Comparison of ENCODE assay signal across 9 mouse cellular contexts in genomic region chr12:24097108-24097520, GRCm38 (mm10). TPM values are rescaled to one million over a fixed set of nuclear protein-coding genes. Genes with fewer than 3 reads are reported as not detected.
A peak's percentile ranks its signal among the peaks of the same experiment; 100 is the strongest.
DNase-seq lines count a peak whose midpoint lies in the region; ATAC-seq and TF ChIP-seq lines count a peak whose summit lies in the region.
"Not testable (repeated sequence)": the region's sequence is repeated elsewhere in the genome, so short reads cannot be mapped to it uniquely, and the experiment has no call there.
"Had no signal": no experiment of that assay in that cellular context is flagged by ENCODE, and none has a peak within 500 bp of the region (broad histone marks: within the 10 kb centered on the region; RNA-seq: fewer than 3 reads in every experiment).

Gene 9030624G23Rik, minus strand, starts transcription at chr12:24097246.

- H3K36me3 ChIP-seq in embryonic facial prominence, embryonic 13.5 days; intestine, embryonic 14.5 days (ENCODE audit: control insufficient read depth, insufficient read depth, low read length); liver, embryonic 16.5 days (ENCODE audit: control insufficient read depth, insufficient read depth); neural tube, embryonic 13.5 days; testis, adult 2 months (ENCODE audit: control insufficient read depth, insufficient read depth, low read length): not testable (repeated sequence)

- not testable (repeated sequence) for H3K4me1 ChIP-seq in embryonic facial prominence, embryonic 13.5 days; intestine, embryonic 14.5 days (replicated peaks; ENCODE audit: control insufficient read depth, insufficient read depth, low read length); liver, embryonic 16.5 days (ENCODE audit: control insufficient read depth, low read depth, low read length); neural tube, embryonic 13.5 days (replicated peaks); testis, adult 2 months (ENCODE audit: control insufficient read depth, insufficient read depth, low read length)

- H3K4me3 ChIP-seq in embryonic facial prominence, embryonic 13.5 days = peak within 1 kb of the TSS; percentile 53
- H3K4me3 ChIP-seq in intestine, embryonic 14.5 days (ENCODE audit: low read depth, low read length) = peak within 1 kb of the TSS; percentile 38
- peak within 1 kb of the TSS; percentile 40 for H3K4me3 ChIP-seq in liver, embryonic 16.5 days (ENCODE audit: low read depth, low read length)
- peak within 1 kb of the TSS; percentile 43 for H3K4me3 ChIP-seq in neural tube, embryonic 13.5 days
- H3K4me3 ChIP-seq in testis, adult 2 months (ENCODE audit: control insufficient read depth, low read depth, low read length) = peak within 1 kb of the TSS; percentile 75

- ATAC-seq in embryonic facial prominence, embryonic 13.5 days (ENCODE audit: insufficient number of reproducible peaks, insufficient read depth, low FRiP score, low TSS enrichment, low read depth); liver, embryonic 16.5 days (ENCODE audit: low read depth); neural tube, embryonic 13.5 days (ENCODE audit: low read depth): not testable (repeated sequence)
- ATAC-seq in intestine, embryonic 14.5 days (replicated peaks; ENCODE audit: low FRiP score, low TSS enrichment, low read depth) = peak; percentile 85

- peak within 1 kb of the TSS; percentile 50 for H3K4me2 ChIP-seq in embryonic facial prominence, embryonic 13.5 days
- peak within 1 kb of the TSS; percentile 22 for H3K4me2 ChIP-seq in intestine, embryonic 14.5 days (ENCODE audit: low read length)
- H3K4me2 ChIP-seq in liver, embryonic 16.5 days (ENCODE audit: low read depth, low read length) = peak within 1 kb of the TSS; percentile 36; the same call in 1 of the 2 replicates
- H3K4me2 ChIP-seq in neural tube, embryonic 13.5 days = peak within 1 kb of the TSS; percentile 48

- TF ChIP-seq POLR2A in testis, adult 2 months (IDR thresholded peaks at IDR 0.05; ENCODE audit: control insufficient read depth, low read depth, low read length) = not testable (repeated sequence)

- H3K9ac ChIP-seq in embryonic facial prominence, embryonic 13.5 days = peak within 1 kb of the TSS; percentile 66
- peak within 1 kb of the TSS; percentile 42 for H3K9ac ChIP-seq in intestine, embryonic 14.5 days (ENCODE audit: low read length)
- not testable (repeated sequence) for H3K9ac ChIP-seq in liver, embryonic 16.5 days (ENCODE audit: low read depth, low read length)
- peak within 1 kb of the TSS; percentile 57; the same call in 1 of the 2 replicates for H3K9ac ChIP-seq in neural tube, embryonic 13.5 days

- not testable (repeated sequence) for H3K9me3 ChIP-seq in embryonic facial prominence, embryonic 13.5 days; intestine, embryonic 14.5 days (ENCODE audit: control insufficient read depth, low read length); liver, embryonic 16.5 days (replicated peaks; ENCODE audit: control insufficient read depth, low read length); neural tube, embryonic 13.5 days

- under 1% methylated on average over 36 of the region's 39 CpGs for WGBS in embryonic facial prominence, embryonic 13.5 days
- WGBS in intestine, embryonic 14.5 days = 2% methylated on average over 31 of the region's 39 CpGs
- WGBS in liver, embryonic 16.5 days (ENCODE audit: insufficient replicate concordance) = 3% methylated on average over 24 of the region's 39 CpGs
- WGBS in neural tube, embryonic 13.5 days = 2% methylated on average over 31 of the region's 39 CpGs

- H3K27ac ChIP-seq in embryonic facial prominence, embryonic 13.5 days = peak within 1 kb of the TSS; percentile 62; the same call in 1 of the 2 replicates
- H3K27ac ChIP-seq in intestine, embryonic 14.5 days (ENCODE audit: low read depth); liver, embryonic 16.5 days (ENCODE audit: low read length); neural tube, embryonic 13.5 days (replicated peaks); testis, adult 2 months (ENCODE audit: control insufficient read depth, insufficient read depth, low read depth, low read length): not testable (repeated sequence)

- peak; percentile 57 for DNase-seq in Muller cell, postnatal 12 days (ENCODE audit: inconsistent ontology term)
- DNase-seq in heart, adult 18-20 months = peak; percentile 42 to 77
- peak; percentile 75 for DNase-seq in intestine, embryonic 14.5 days (ENCODE audit: low spot score)
- peak; percentile 27 to 48 for DNase-seq in layer of hippocampus, postnatal 10 days (ENCODE audit: low spot score in 2 of 2)

- not testable (repeated sequence) for H3K27me3 ChIP-seq in embryonic facial prominence, embryonic 13.5 days; intestine, embryonic 14.5 days (replicated peaks; ENCODE audit: control insufficient read depth, insufficient read depth, low read length); liver, embryonic 16.5 days (ENCODE audit: control insufficient read depth, insufficient read depth, low read depth, low read length); neural tube, embryonic 13.5 days; testis, adult 2 months (ENCODE audit: control insufficient read depth, insufficient read depth, low read length)

- not testable (repeated sequence) for TF ChIP-seq CTCF in testis, adult 2 months (IDR thresholded peaks at IDR 0.05; ENCODE audit: control insufficient read depth, insufficient read depth, insufficient replicate concordance, low read depth, low read length)

RNA-seq across cellular contexts. Expression of gene 9030624G23Rik, which starts in this region (rescaled TPM):
- polyA plus RNA-seq in embryonic facial prominence, embryonic 13.5 days (2015; fragmentation: Nextera tagmentation; extraction: Ambion mirVana) = 3.2 and 4.1 TPM in 2 replicates
- total RNA-seq in heart, adult 18-20 months (2021) = under 1 TPM; 0.57 to 0.89 TPM
- polyA plus RNA-seq in intestine, embryonic 14.5 days (2014; fragmentation: Nextera tagmentation; extraction: Ambion mirVana) = 3.1 and 3.5 TPM in 2 replicates
- 1 to 10 TPM; 3.6 to 4.2 TPM for total RNA-seq in layer of hippocampus, postnatal 10 days (2021)
- polyA plus RNA-seq in liver, embryonic 16.5 days (2015; fragmentation: Nextera tagmentation; extraction: Ambion mirVana) = 0.05 and 0.17 TPM in 2 replicates
- polyA plus RNA-seq in neural tube, embryonic 13.5 days (2015; fragmentation: Nextera tagmentation; extraction: Ambion mirVana) = 2.2 and 2.4 TPM in 2 replicates
- polyA plus RNA-seq in testis, adult 2 months (2012; rRNA removed) = 1.0 and 1.4 TPM in 2 replicates
- total RNA-seq: granulocyte monocyte progenitor cell, adult 5-6 weeks had no signal

Comparison
In these comparisons a context has a peak if more than half of its experiments do, and no peak if none do; other contexts are left out.
1. Peak in DNase-seq in heart, adult 18-20 months; RNA of the gene not detected or under 1 TPM.